In genomic region chr13:51868491-51869128, GRCm38 (mm10) we compare ENCODE assay signal across 8 mouse cellular contexts. TPM values are rescaled to one million over a fixed set of nuclear protein-coding genes. Genes with fewer than 3 reads are reported as not detected.
DNase-seq lines count a peak whose midpoint lies in the region; ATAC-seq and TF ChIP-seq lines count a peak whose summit lies in the region.

No protein-coding gene starts in this region.

- TF ChIP-seq POLR2A in thymus, adult 2 months (IDR thresholded peaks at IDR 0.05; ENCODE audit: control insufficient read depth, extremely low read depth, insufficient read depth, low read length, poor library complexity) = no peak

- no peak for TF ChIP-seq CTCF in thymus, adult 2 months (IDR thresholded peaks at IDR 0.05; ENCODE audit: borderline replicate concordance, control insufficient read depth, extremely low read depth, insufficient read depth, low read length, poor library complexity)

- peaks cover 14% of the 10 kb centered on the region for H3K4me1 ChIP-seq in heart, embryonic 12.5 days (replicated peaks)
- H3K4me1 ChIP-seq in limb, embryonic 13.5 days = peaks cover 20% of the 10 kb centered on the region
- H3K4me1 ChIP-seq in thymus, adult 2 months (replicated peaks; ENCODE audit: control insufficient read depth, insufficient read depth, low read length) = no peaks in the 10 kb centered on the region; the same call in 1 of the 2 replicates

- H3K36me3 ChIP-seq in heart, embryonic 12.5 days = no peaks in the 10 kb centered on the region
- H3K36me3 ChIP-seq in limb, embryonic 13.5 days = no peaks in the 10 kb centered on the region
- no peaks in the 10 kb centered on the region for H3K36me3 ChIP-seq in thymus, adult 2 months (ENCODE audit: control insufficient read depth, insufficient read depth, low read length)

- no peaks in the 10 kb centered on the region for H3K27me3 ChIP-seq in heart, embryonic 12.5 days (replicated peaks)
- H3K27me3 ChIP-seq in limb, embryonic 13.5 days = no peaks in the 10 kb centered on the region
- no peaks in the 10 kb centered on the region for H3K27me3 ChIP-seq in thymus, adult 2 months (ENCODE audit: control insufficient read depth, insufficient read depth, low read length)

- peak; percentile 7 to 20 for DNase-seq in left cerebral cortex, adult 18-20 months (ENCODE audit: low spot score in 2 of 2)
- DNase-seq in left cerebral cortex, adult 8-10 months (ENCODE audit: low spot score in 2 of 2) = no peak
- DNase-seq in adrenal gland, postnatal 25 days = peak; percentile 50
- no peak for DNase-seq in T-cell, adult 2 months (ENCODE audit: low spot score)
- DNase-seq in thymus, adult 2 months = no peak

- ATAC-seq in heart, embryonic 12.5 days (ENCODE audit: insufficient number of reproducible peaks, low FRiP score) = peak; percentile 31
- no peak for ATAC-seq in limb, embryonic 13.5 days (ENCODE audit: low FRiP score, low read depth)
- no peak for ATAC-seq in megakaryocyte-erythroid progenitor cell, adult 5-6 weeks (replicated peaks; ENCODE audit: low FRiP score, low TSS enrichment, poor library complexity, severe bottlenecking)

- no peak overlapping the region for H3K4me3 ChIP-seq in heart, embryonic 12.5 days
- H3K4me3 ChIP-seq in limb, embryonic 13.5 days = no peak overlapping the region
- H3K4me3 ChIP-seq in thymus, adult 2 months (ENCODE audit: control insufficient read depth, insufficient read depth, low read length) = no peak overlapping the region

- 0 out of 2 replicates have a peak, but pooled peaks cover 2% of the 10 kb centered on the region for H3K9me3 ChIP-seq in heart, embryonic 12.5 days (replicated peaks)
- H3K9me3 ChIP-seq in limb, embryonic 13.5 days = no peaks in the 10 kb centered on the region

- H3K27ac ChIP-seq in heart, embryonic 12.5 days (ENCODE audit: poor library complexity, severe bottlenecking) = no peak overlapping the region
- no peak overlapping the region for H3K27ac ChIP-seq in limb, embryonic 13.5 days
- no peak overlapping the region for H3K27ac ChIP-seq in thymus, adult 2 months (ENCODE audit: control insufficient read depth, insufficient read depth, low read length)

- no peak overlapping the region; the same call in 1 of the 2 replicates for H3K4me2 ChIP-seq in heart, embryonic 12.5 days
- peak overlapping the region; percentile 23; the same call in 1 of the 2 replicates for H3K4me2 ChIP-seq in limb, embryonic 13.5 days (replicated peaks)

- 42% methylated on average over 12 of the region's 12 CpGs for WGBS in heart, embryonic 12.5 days
- WGBS in limb, embryonic 13.5 days = 20% methylated on average over 12 of the region's 12 CpGs
- 81% methylated on average over 12 of the region's 12 CpGs for WGBS in thymus, adult 2 months

- no peak overlapping the region for H3K9ac ChIP-seq in heart, embryonic 12.5 days
- H3K9ac ChIP-seq in limb, embryonic 13.5 days = no peak overlapping the region

RNA-seq across cellular contexts. Expression of gene Gadd45g, which starts 22.1 kb away (rescaled TPM):
- total RNA-seq in left cerebral cortex, adult 18-20 months (2021) = 10 to 100 TPM; 13.5 to 23.2 TPM
- 10 to 100 TPM; 10.3 to 22.3 (median 14.1) TPM for total RNA-seq in left cerebral cortex, adult 8-10 months (2022)
- total RNA-seq in adrenal gland, postnatal 25 days (2021) = 15.2 and 29.0 TPM in 2 replicates
- 58.9 and 64.4 TPM in 2 replicates for polyA plus RNA-seq in heart, embryonic 12.5 days (2016; fragmentation: Nextera tagmentation; extraction: Ambion mirVana)
- polyA plus RNA-seq in limb, embryonic 13.5 days (2015; fragmentation: Nextera tagmentation; extraction: Ambion mirVana) = 47.3 and 49.5 TPM in 2 replicates
- total RNA-seq in megakaryocyte-erythroid progenitor cell, adult 5-6 weeks (2014; fragmentation: Nextera tagmentation) = 3.4 and 6.4 TPM in 2 replicates
- total RNA-seq in megakaryocyte-erythroid progenitor cell, adult 5-6 weeks (2017) = 11.5 and 12.9 TPM in 2 replicates
- polyA plus RNA-seq in thymus, adult 2 months (2012; rRNA removed) = 15.0 and 16.2 TPM in 2 replicates

Comparison
In these comparisons a context has a peak if more than half of its experiments do, and no peak if none do; other contexts are left out.
1. DNase-seq: peak in left cerebral cortex, adult 18-20 months (2 of 2) and adrenal gland, postnatal 25 days (single experiment); none in left cerebral cortex, adult 8-10 months (0 of 2), T-cell, adult 2 months (single experiment) and thymus, adult 2 months (single experiment).